Mouse (Mus musculus): ENCODE results near the gene Gpr132. TPM values are rescaled to one million over a fixed set of nuclear protein-coding genes. Genes with fewer than 3 reads are reported as not detected.
A peak's percentile ranks its signal among the peaks of the same experiment; 100 is the strongest.

Gene Gpr132
- polyA plus RNA-seq, 1 experiment: 0.02 TPM

- Histone ChIP-seq H3K79me2 (ENCODE audit: control insufficient read depth, insufficient read depth) (peaks cover 95% of the 10 kb centered on the region), H3K36me3 (ENCODE audit: control insufficient read depth, insufficient read depth) (peaks cover 28% of the 10 kb centered on the region), H3K27me3 (ENCODE audit: control insufficient read depth, insufficient read depth, insufficient read length) (no peaks in the 10 kb centered on the region), H3K4me2 (ENCODE audit: low read depth) (peak overlapping the region; percentile 4), H3ac (ENCODE audit: control insufficient read depth, insufficient read length) (no peak overlapping the region), H3K4me3 (no peak overlapping the region)
- no peak for TF ChIP-seq POLR2AphosphoS2 (IDR thresholded peaks at IDR 0.05; ENCODE audit: insufficient read length, low read depth)
- TF ChIP-seq MYOD1 (IDR thresholded peaks at IDR 0.05; ENCODE audit: control insufficient read depth in 1 of 3, insufficient read length in 2 of 3, low read depth in 2 of 3): no peak
- no peak for TF ChIP-seq CEBPB (IDR thresholded peaks at IDR 0.05; ENCODE audit: insufficient read depth, poor library complexity, severe bottlenecking)
- TF ChIP-seq MYOG (IDR thresholded peaks at IDR 0.05; ENCODE audit: control insufficient read depth in 1 of 3, insufficient read depth in 1 of 3, insufficient read length in 2 of 3, low read depth in 2 of 3): no peak
- no peak for TF ChIP-seq USF1 (IDR thresholded peaks at IDR 0.05; ENCODE audit: low read depth)
- no peak for TF ChIP-seq TCF3 (IDR thresholded peaks at IDR 0.05; ENCODE audit: insufficient read length, low read depth)
- no peak for TF ChIP-seq MAX (IDR thresholded peaks at IDR 0.05; ENCODE audit: low read depth)
- TF ChIP-seq SRF (IDR thresholded peaks at IDR 0.05; ENCODE audit: control insufficient read depth, insufficient read length, low read depth): no peak
- no peak for TF ChIP-seq POLR2A (IDR thresholded peaks at IDR 0.05; ENCODE audit: insufficient read length, low read depth)
- no peak for TF ChIP-seq E2F4 (IDR thresholded peaks at IDR 0.05; ENCODE audit: insufficient read depth)
- no peak for TF ChIP-seq REST (IDR thresholded peaks at IDR 0.05; ENCODE audit: insufficient read depth, insufficient read length)
- no peak for TF ChIP-seq TCF12 (IDR thresholded peaks at IDR 0.05; ENCODE audit: insufficient read depth, poor library complexity, severe bottlenecking)
Observed at GRCm38 (mm10) chr12:112825901-112826300, 42.1 kb downstream of the Gpr132 start.

GRCm38 (mm10) chr12:112823221-112823620, 44.8 kb downstream of the Gpr132 start:
- no peaks in the 10 kb centered on the region for H3K27me3 ChIP-seq (ENCODE audit: control insufficient read depth, insufficient read depth, insufficient read length)
- H3ac ChIP-seq (ENCODE audit: control insufficient read depth, insufficient read length): no peak overlapping the region
- no peak for TF ChIP-seq MYOD1 (IDR thresholded peaks at IDR 0.05; ENCODE audit: control insufficient read depth in 1 of 3, insufficient read length in 2 of 3, low read depth in 2 of 3)
- no peak for TF ChIP-seq MAX (IDR thresholded peaks at IDR 0.05; ENCODE audit: low read depth)
- no peak for TF ChIP-seq USF1 (IDR thresholded peaks at IDR 0.05; ENCODE audit: low read depth)
- TF ChIP-seq E2F4 (IDR thresholded peaks at IDR 0.05; ENCODE audit: insufficient read depth): no peak
- TF ChIP-seq REST (IDR thresholded peaks at IDR 0.05; ENCODE audit: insufficient read depth, insufficient read length): no peak
- TF ChIP-seq TCF12 (IDR thresholded peaks at IDR 0.05; ENCODE audit: insufficient read depth, poor library complexity, severe bottlenecking): no peak
- TF ChIP-seq POLR2A (IDR thresholded peaks at IDR 0.05; ENCODE audit: insufficient read length, low read depth): no peak
- H3K36me3 ChIP-seq (ENCODE audit: control insufficient read depth, insufficient read depth): peaks cover 43% of the 10 kb centered on the region
- H3K4me3 ChIP-seq: no peak overlapping the region
- peaks cover 85% of the 10 kb centered on the region for H3K79me2 ChIP-seq (ENCODE audit: control insufficient read depth, insufficient read depth)
- no peak overlapping the region for H3K4me2 ChIP-seq (ENCODE audit: low read depth)

GRCm38 (mm10) chr12:112822676-112823075, 45.4 kb downstream of the Gpr132 start:
- Histone ChIP-seq H3K27me3 (ENCODE audit: control insufficient read depth, insufficient read depth, insufficient read length) (no peaks in the 10 kb centered on the region), H3K4me3 (no peak overlapping the region), H3K79me2 (ENCODE audit: control insufficient read depth, insufficient read depth) (peaks cover 80% of the 10 kb centered on the region), H3K4me2 (ENCODE audit: low read depth) (no peak overlapping the region), H3ac (ENCODE audit: control insufficient read depth, insufficient read length) (no peak overlapping the region), H3K36me3 (ENCODE audit: control insufficient read depth, insufficient read depth) (peaks cover 40% of the 10 kb centered on the region)
- TF ChIP-seq MYOG (IDR thresholded peaks at IDR 0.05; ENCODE audit: control insufficient read depth in 1 of 3, insufficient read depth in 1 of 3, insufficient read length in 2 of 3, low read depth in 2 of 3): no peak
- no peak for TF ChIP-seq TCF12 (IDR thresholded peaks at IDR 0.05; ENCODE audit: insufficient read depth, poor library complexity, severe bottlenecking)
- TF ChIP-seq REST (IDR thresholded peaks at IDR 0.05; ENCODE audit: insufficient read depth, insufficient read length): no peak
- TF ChIP-seq MYOD1 (IDR thresholded peaks at IDR 0.05; ENCODE audit: control insufficient read depth in 1 of 3, insufficient read length in 2 of 3, low read depth in 2 of 3): no peak
- TF ChIP-seq MAX (IDR thresholded peaks at IDR 0.05; ENCODE audit: low read depth): no peak
- TF ChIP-seq SRF (IDR thresholded peaks at IDR 0.05; ENCODE audit: control insufficient read depth, insufficient read length, low read depth): no peak
- no peak for TF ChIP-seq CEBPB (IDR thresholded peaks at IDR 0.05; ENCODE audit: insufficient read depth, poor library complexity, severe bottlenecking)
- TF ChIP-seq TCF3 (IDR thresholded peaks at IDR 0.05; ENCODE audit: insufficient read length, low read depth): no peak
- TF ChIP-seq POLR2A (IDR thresholded peaks at IDR 0.05; ENCODE audit: insufficient read length, low read depth): no peak
- no peak for TF ChIP-seq E2F4 (IDR thresholded peaks at IDR 0.05; ENCODE audit: insufficient read depth)
- TF ChIP-seq USF1 (IDR thresholded peaks at IDR 0.05; ENCODE audit: low read depth): no peak
- no peak for TF ChIP-seq POLR2AphosphoS2 (IDR thresholded peaks at IDR 0.05; ENCODE audit: insufficient read length, low read depth)

DNA sequence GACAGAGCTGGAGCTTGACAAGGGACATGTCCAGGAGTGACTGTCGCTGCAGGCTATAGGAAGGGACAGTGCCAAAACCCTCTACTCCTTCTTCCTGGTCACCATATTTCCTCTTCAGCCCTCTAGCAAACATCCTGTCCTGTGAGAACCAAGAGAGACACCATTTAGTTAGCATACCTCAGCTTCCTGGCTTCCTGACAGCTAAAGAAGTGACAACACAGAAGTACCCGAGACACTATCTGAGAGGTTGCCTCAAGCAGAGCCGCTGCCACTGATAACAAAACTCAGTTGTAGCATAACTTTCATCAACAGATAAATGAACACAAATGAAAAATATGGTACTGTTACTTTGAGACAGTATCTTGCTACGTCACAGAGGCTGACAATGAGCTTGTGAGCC, 46.1 kb downstream of the Gpr132 start:
- Histone ChIP-seq H3K36me3 (ENCODE audit: control insufficient read depth, insufficient read depth) (peaks cover 33% of the 10 kb centered on the region), H3ac (ENCODE audit: control insufficient read depth, insufficient read length) (no peak overlapping the region), H3K4me2 (ENCODE audit: low read depth) (no peak overlapping the region), H3K27me3 (ENCODE audit: control insufficient read depth, insufficient read depth, insufficient read length) (no peaks in the 10 kb centered on the region), H3K4me3 (no peak overlapping the region), H3K79me2 (ENCODE audit: control insufficient read depth, insufficient read depth) (peaks cover 73% of the 10 kb centered on the region)
- TF ChIP-seq REST (IDR thresholded peaks at IDR 0.05; ENCODE audit: insufficient read depth, insufficient read length) (no peak), TCF3 (IDR thresholded peaks at IDR 0.05; ENCODE audit: insufficient read length, low read depth) (no peak), USF1 (IDR thresholded peaks at IDR 0.05; ENCODE audit: low read depth) (no peak), MAX (IDR thresholded peaks at IDR 0.05; ENCODE audit: low read depth) (no peak), POLR2A (IDR thresholded peaks at IDR 0.05; ENCODE audit: insufficient read length, low read depth) (no peak), CEBPB (IDR thresholded peaks at IDR 0.05; ENCODE audit: insufficient read depth, poor library complexity, severe bottlenecking) (no peak), E2F4 (IDR thresholded peaks at IDR 0.05; ENCODE audit: insufficient read depth) (no peak), SRF (IDR thresholded peaks at IDR 0.05; ENCODE audit: control insufficient read depth, insufficient read length, low read depth) (no peak), MYOG (IDR thresholded peaks at IDR 0.05; ENCODE audit: control insufficient read depth in 1 of 3, insufficient read depth in 1 of 3, insufficient read length in 2 of 3, low read depth in 2 of 3) (no peak), POLR2AphosphoS2 (IDR thresholded peaks at IDR 0.05; ENCODE audit: insufficient read length, low read depth) (no peak), MYOD1 (IDR thresholded peaks at IDR 0.05; ENCODE audit: control insufficient read depth in 1 of 3, insufficient read length in 2 of 3, low read depth in 2 of 3) (no peak)

Data from myocyte (in vitro differentiated cells).